Mouse (Mus musculus) intestine, postnatal 0 days (tissue): ENCODE data around the gene D17H6S53E. TPM values are rescaled to one million over a fixed set of nuclear protein-coding genes. Genes with fewer than 3 reads are reported as not detected.
A peak's percentile ranks its signal among the peaks of the same experiment; 100 is the strongest.

Experiments used
- ATAC-seq: fragments of 200-750 bp; cut with Nextera tagmentation; 2 replicates; pipeline ENCODE4 v1.8.0; 2017; ENCODE audit warnings: mild to moderate bottlenecking, moderate TSS enrichment, moderate library complexity
- H3K27ac ChIP-seq: fragments of 300-500 bp; sonication (generic); 2 replicates; pipeline ENCODE4 v1.5.1; 2014; ENCODE audit warnings: mild to moderate bottlenecking, low read depth, low read length, moderate library complexity
- H3K27me3 ChIP-seq: fragments of 300-500 bp; sonication (generic); replicated peaks from 2 replicates; pipeline ENCODE4 v1.6.1; 2014; ENCODE audit warnings: low read length, mixed read lengths; ENCODE audit not compliant: control insufficient read depth, insufficient read depth
- H3K36me3 ChIP-seq: fragments of 300-500 bp; sonication (generic); 2 replicates; pipeline ENCODE4 v1.6.1; 2014; ENCODE audit warnings: mild to moderate bottlenecking, moderate library complexity; ENCODE audit not compliant: control insufficient read depth, insufficient read depth
- H3K4me1 ChIP-seq: fragments of 300-500 bp; sonication (generic); replicated peaks from 2 replicates; pipeline ENCODE4 v1.6.1; 2014; ENCODE audit warnings: antibody characterized with exemption, low read length, mixed read lengths; ENCODE audit not compliant: control insufficient read depth, insufficient read depth
- H3K4me2 ChIP-seq: fragments of 300-500 bp; sonication (generic); replicated peaks from 2 replicates; pipeline ENCODE4 v1.6.1; 2014; ENCODE audit warnings: low read depth, mild to moderate bottlenecking, moderate library complexity
- H3K4me3 ChIP-seq: fragments of 300-500 bp; sonication (generic); 2 replicates; pipeline ENCODE4 v1.5.1; 2014; ENCODE audit warnings: low read depth, low read length
- H3K9ac ChIP-seq: fragments of 300-500 bp; sonication (generic); 2 replicates; pipeline ENCODE4 v1.6.1; 2014; ENCODE audit warnings: mild to moderate bottlenecking, low read depth, low read length
- H3K9me3 ChIP-seq: fragments of 300-500 bp; sonication (generic); 2 replicates; pipeline ENCODE4 v1.6.1; 2016; ENCODE audit warnings: mixed run types; ENCODE audit not compliant: control insufficient read depth
- CTCF ChIP-seq: sonication (generic); IDR thresholded peaks from 2 replicates; pipeline ENCODE4 v1.5.1; 2016; ENCODE audit warnings: low read depth, mild to moderate bottlenecking, control low read depth, antibody characterized with exemption, moderate library complexity
- WGBS: fragments of 180-500 bp; shearing (Covaris S2); extraction: QIAGEN DNeasy Blood & Tissue Kit; methylation state at CpG from one replicate; pipeline ENCODE4 v1.1.7; 2014; 5-methylcytosine and 5-hydroxymethylcytosine counted together
- polyA plus RNA-seq: library from polyadenylated mRNA; unstranded; fragments of >200 nt; fragmentation: Nextera tagmentation; extraction: Ambion mirVana; gene quantifications from 2 replicates; pipeline ENCODE4 v1.2.1, GENCODE M21; 2015

D17H6S53E gene
- polyA plus RNA-seq, 1 experiment from 2014 or later = 26.3 TPM

- peak within 1 kb of the TSS; percentile 78 for H3K9ac ChIP-seq
- peak within 1 kb of the TSS; percentile 64 for H3K4me3 ChIP-seq
- no peaks in the 10 kb centered on the region for H3K9me3 ChIP-seq
- ATAC-seq = peak; percentile 98
- H3K27ac ChIP-seq = peak within 1 kb of the TSS; percentile 91
- peaks cover 8% of the 10 kb centered on the region; the same call in 1 of the 2 replicates for H3K4me1 ChIP-seq
- no peaks in the 10 kb centered on the region for H3K27me3 ChIP-seq
- H3K4me2 ChIP-seq = peak within 1 kb of the TSS; percentile 75
- H3K36me3 ChIP-seq = peaks cover 32% of the 10 kb centered on the region
- TF ChIP-seq CTCF = peak; percentile 32
- WGBS = 2% methylated on average over 67 of the region's 67 CpGs
Observed at GRCm38 (mm10) chr17:35088825-35089644, 37.1 kb upstream of the D17H6S53E start, which contains the start of gene Abhd16a. Gene Abhd16a, plus strand, starts transcription at chr17:35089263.

DNA sequence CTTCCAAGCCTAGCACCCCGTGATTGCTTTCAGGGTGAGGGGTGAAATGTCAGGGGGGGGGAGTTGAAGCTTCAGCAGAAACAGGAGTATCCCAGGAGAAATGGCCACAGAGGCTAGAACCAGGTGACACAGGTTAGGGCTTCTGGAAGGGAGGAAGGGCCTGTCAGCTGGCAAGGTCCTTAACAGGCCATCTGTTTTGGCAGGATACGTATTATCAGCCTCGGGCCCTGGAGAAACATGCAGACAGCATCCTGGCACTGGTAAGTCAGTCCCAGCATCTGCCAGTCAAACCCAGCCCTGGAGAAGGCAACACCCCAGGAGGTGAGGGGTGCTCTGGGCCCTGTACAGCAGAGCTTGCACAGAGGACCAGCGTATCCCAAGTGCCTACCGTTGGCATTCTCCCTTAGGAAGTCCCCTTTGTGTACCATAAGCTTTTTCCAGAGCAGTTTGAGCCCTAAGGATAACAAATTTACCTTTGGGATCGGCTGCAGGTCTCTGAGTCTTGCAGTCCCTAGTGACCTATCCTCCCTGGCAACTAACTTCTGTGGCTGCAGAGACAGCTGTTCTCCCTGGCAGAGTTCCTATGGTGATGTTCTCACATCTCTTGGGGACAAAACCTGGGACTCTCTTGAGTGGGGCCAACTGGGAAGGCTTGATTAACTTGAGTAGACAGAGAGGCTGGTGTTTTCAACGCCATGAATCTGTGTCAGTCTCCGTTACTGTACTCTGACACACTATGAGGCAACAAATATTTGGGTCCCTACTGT, 35.8 kb upstream of the D17H6S53E start:
- H3K4me2 ChIP-seq = peak overlapping the region; percentile 75

GRCm38 (mm10) chr17:35092403-35093198, 33.6 kb upstream of the D17H6S53E start:
- WGBS = 90% methylated on average over 14 of the region's 14 CpGs
- H3K27me3 ChIP-seq = no peaks in the 10 kb centered on the region
- TF ChIP-seq CTCF = no peak
- no peak for ATAC-seq
- H3K9me3 ChIP-seq = no peaks in the 10 kb centered on the region
- H3K4me1 ChIP-seq = peaks cover 8% of the 10 kb centered on the region; the same call in 1 of the 2 replicates
- H3K27ac ChIP-seq = no peak overlapping the region
- H3K9ac ChIP-seq = no peak overlapping the region
- H3K4me2 ChIP-seq = no peak overlapping the region
- H3K36me3 ChIP-seq = peaks cover 66% of the 10 kb centered on the region
- no peak overlapping the region for H3K4me3 ChIP-seq

More for the DNA sequence above, 35.8 kb upstream of the D17H6S53E start:
- WGBS = 59% methylated on average over 8 of the region's 8 CpGs
- ATAC-seq = no peak
- peaks cover 8% of the 10 kb centered on the region; the same call in 1 of the 2 replicates for H3K4me1 ChIP-seq
- peak overlapping the region; percentile 53; the same call in 1 of the 2 replicates for H3K9ac ChIP-seq
- no peaks in the 10 kb centered on the region for H3K27me3 ChIP-seq
- H3K9me3 ChIP-seq = no peaks in the 10 kb centered on the region
- no peak for TF ChIP-seq CTCF
- H3K36me3 ChIP-seq = peaks cover 44% of the 10 kb centered on the region
- H3K4me3 ChIP-seq = peak overlapping the region; percentile 64
- H3K27ac ChIP-seq = peak overlapping the region; percentile 54; the same call in 1 of the 2 replicates

- Histone ChIP-seq H3K4me3 (no peak overlapping the region), H3K4me1 (peaks cover 7% of the 10 kb centered on the region; the same call in 1 of the 2 replicates), H3K27ac (no peak overlapping the region), H3K27me3 (no peaks in the 10 kb centered on the region), H3K9ac (no peak overlapping the region), H3K9me3 (no peaks in the 10 kb centered on the region), H3K4me2 (no peak overlapping the region), H3K36me3 (peaks cover 87% of the 10 kb centered on the region)
- ATAC-seq = no peak
- 74% methylated on average over 15 of the region's 15 CpGs for WGBS
- TF ChIP-seq CTCF = no peak
Observed at GRCm38 (mm10) chr17:35094475-35095365, 31.5 kb upstream of the D17H6S53E start.

GRCm38 (mm10) chr17:35096597-35096996, 29.6 kb upstream of the D17H6S53E start:
- WGBS = 92% methylated on average over 12 of the region's 12 CpGs
- TF ChIP-seq CTCF = no peak
- Histone ChIP-seq H3K27ac (no peak overlapping the region), H3K9me3 (no peaks in the 10 kb centered on the region), H3K27me3 (no peaks in the 10 kb centered on the region), H3K4me3 (no peak overlapping the region), H3K4me2 (no peak overlapping the region), H3K4me1 (no peaks in the 10 kb centered on the region), H3K36me3 (peaks cover 97% of the 10 kb centered on the region), H3K9ac (no peak overlapping the region)
- no peak for ATAC-seq
